Mouse (Mus musculus): ENCODE results near the gene Pcnx. TPM values are rescaled to one million over a fixed set of nuclear protein-coding genes. Genes with fewer than 3 reads are reported as not detected.

The Pcnx gene
- total RNA-seq, 2 experiments from 2014 or later, result 59.0 to 63.6 TPM

GRCm38 (mm10) chr12:81904456-81904855, 44.6 kb downstream of the Pcnx start:
- no peak for DNase-seq

- no peak for DNase-seq
Observed at GRCm38 (mm10) chr12:81905865-81906264, 46.0 kb downstream of the Pcnx start.

- DNase-seq, result no peak
Observed at GRCm38 (mm10) chr12:81907741-81908357, 48.0 kb downstream of the Pcnx start.

- DNase-seq, result no peak
Observed at GRCm38 (mm10) chr12:81910439-81910838, 50.6 kb downstream of the Pcnx start.

- peak; percentile 76 to 89 for DNase-seq
Observed at GRCm38 (mm10) chr12:81915176-81915950, 55.5 kb downstream of the Pcnx start.

GRCm38 (mm10) chr12:81918346-81918745, 58.5 kb downstream of the Pcnx start:
- no peak for DNase-seq

GRCm38 (mm10) chr12:81918886-81919285, 59.1 kb downstream of the Pcnx start:
- DNase-seq, result no peak

- no peak for DNase-seq
Observed at GRCm38 (mm10) chr12:81920027-81920426, 60.2 kb downstream of the Pcnx start.

- DNase-seq, result no peak
Observed at GRCm38 (mm10) chr12:81920614-81921013, 60.8 kb downstream of the Pcnx start.

GRCm38 (mm10) chr12:81921785-81922184, 62.0 kb downstream of the Pcnx start:
- DNase-seq, result no peak

GRCm38 (mm10) chr12:81922838-81923237, 63.0 kb downstream of the Pcnx start:
- no peak for DNase-seq

- no peak for DNase-seq
Observed at GRCm38 (mm10) chr12:81927163-81927562, 67.3 kb downstream of the Pcnx start.

- DNase-seq, result no peak
Observed at GRCm38 (mm10) chr12:81927643-81928381, 68.0 kb downstream of the Pcnx start.

- DNase-seq, result no peak
Observed at GRCm38 (mm10) chr12:81928382-81928770, 68.6 kb downstream of the Pcnx start.

GRCm38 (mm10) chr12:81932015-81932414, 72.2 kb downstream of the Pcnx start:
- DNase-seq, result no peak

- no peak for DNase-seq
Observed at GRCm38 (mm10) chr12:81933430-81933829, 73.6 kb downstream of the Pcnx start.

GRCm38 (mm10) chr12:81934510-81934909, 74.7 kb downstream of the Pcnx start:
- no peak for DNase-seq

GRCm38 (mm10) chr12:81936066-81936465, 76.2 kb downstream of the Pcnx start:
- no peak for DNase-seq

- DNase-seq, result no peak
Observed at GRCm38 (mm10) chr12:81941191-81941590, 81.4 kb downstream of the Pcnx start.

GRCm38 (mm10) chr12:81943331-81944062, 83.7 kb downstream of the Pcnx start:
- no peak for DNase-seq

GRCm38 (mm10) chr12:81949026-81949425, 89.2 kb downstream of the Pcnx start:
- no peak for DNase-seq

- no peak for DNase-seq
Observed at GRCm38 (mm10) chr12:81950016-81950415, 90.2 kb downstream of the Pcnx start.

Data from heart, adult 18-20 months (tissue).